Mouse (Mus musculus) megakaryocyte, embryonic 14.5 days (primary cell): ENCODE measurements around the gene Tcl1b1. TPM values are rescaled to one million over a fixed set of nuclear protein-coding genes. Genes with fewer than 3 reads are reported as not detected.

Experiments
- H3K27me3 ChIP-seq: replicated peaks from 2 replicates; pipeline ENCODE3; 2012; ENCODE audit warnings: inconsistent platforms
- H3K36me3 ChIP-seq: replicated peaks from 2 replicates; pipeline ENCODE3; 2012; ENCODE audit warnings: low read length, inconsistent platforms, mixed read lengths
- H3K4me1 ChIP-seq: 2 replicates; pipeline ENCODE4 v1.6.1; 2012; ENCODE audit warnings: inconsistent platforms
- H3K4me3 ChIP-seq: replicated peaks from 2 replicates; pipeline ENCODE3; 2012; ENCODE audit warnings: moderate library complexity, mild to moderate bottlenecking, inconsistent platforms
- H3K9me3 ChIP-seq: 2 replicates; pipeline ENCODE4 v1.6.1; 2012; ENCODE audit warnings: inconsistent platforms
- FLI1 ChIP-seq: IDR thresholded peaks from 2 replicates; pipeline ENCODE4 v1.6.1; 2012; ENCODE audit warnings: low read length, inconsistent platforms, mixed read lengths
- GATA1 ChIP-seq: IDR thresholded peaks from 3 replicates; pipeline ENCODE4 v1.6.1; 2012; ENCODE audit warnings: mixed read lengths, low read length, inconsistent platforms, borderline replicate concordance
- polyA plus RNA-seq: library from polyadenylated mRNA; stranded (reverse); fragments of >175 nt; gene quantifications from 2 replicates; pipeline ENCODE4 v1.2.3, GENCODE M21; 2012; ENCODE audit warnings: low replicate concordance; ENCODE audit not compliant: insufficient read depth

The Tcl1b1 gene
- polyA plus RNA-seq, 1 experiment = not detected

- Histone ChIP-seq H3K27me3 (no peaks in the 10 kb centered on the region), H3K9me3 (peaks cover 8% of the 10 kb centered on the region), H3K36me3 (no peaks in the 10 kb centered on the region), H3K4me1 (no peaks in the 10 kb centered on the region), H3K4me3 (no peak overlapping the region)
- TF ChIP-seq FLI1 (no peak), GATA1 (no peak)
Measured at GRCm38 (mm10) chr12:105207071-105207470, 47.6 kb downstream of the Tcl1b1 start.

- Histone ChIP-seq H3K4me1 (no peaks in the 10 kb centered on the region), H3K9me3 (peaks cover 8% of the 10 kb centered on the region), H3K27me3 (no peaks in the 10 kb centered on the region), H3K36me3 (no peaks in the 10 kb centered on the region), H3K4me3 (no peak overlapping the region)
- TF ChIP-seq FLI1 = no peak
- no peak for TF ChIP-seq GATA1
Measured at GRCm38 (mm10) chr12:105208441-105208840, 49.0 kb downstream of the Tcl1b1 start.

GRCm38 (mm10) chr12:105209231-105209630 lies 49.7 kb downstream of the Tcl1b1 start:
- Histone ChIP-seq H3K36me3 (no peaks in the 10 kb centered on the region), H3K4me3 (no peak overlapping the region), H3K9me3 (peaks cover 8% of the 10 kb centered on the region), H3K27me3 (no peaks in the 10 kb centered on the region), H3K4me1 (no peaks in the 10 kb centered on the region)
- TF ChIP-seq FLI1 (no peak), GATA1 (no peak)

Other genes with a start within 250 kb of the Tcl1b1 start
- 4.2 and 6.8 TPM in 2 replicates for gene Syne3, start 149.9 kb upstream of the Tcl1b1 start, polyA plus RNA-seq
- gene Glrx5, start 127.0 kb upstream of the Tcl1b1 start, polyA plus RNA-seq = 46.1 and 131 TPM in 2 replicates
- gene Tcl1b2, start 13.7 kb upstream of the Tcl1b1 start, polyA plus RNA-seq = not detected in 2 replicates
- gene Tcl1b5, start 16.7 kb downstream of the Tcl1b1 start, polyA plus RNA-seq = not detected in 2 replicates
- not detected in 2 replicates for gene Tcl1b3, start 31.4 kb downstream of the Tcl1b1 start, polyA plus RNA-seq
- gene Tcl1b4, start 42.3 kb downstream of the Tcl1b1 start, polyA plus RNA-seq = not detected in 2 replicates
- gene Tcl1, start 63.1 kb downstream of the Tcl1b1 start, polyA plus RNA-seq = not detected in 2 replicates
- not detected in 2 replicates for gene Tunar, start 174.2 kb downstream of the Tcl1b1 start, polyA plus RNA-seq